Mouse (Mus musculus) layer of hippocampus, adult 9-11 months (tissue): ENCODE results near the gene Mindy3.

Experiments used
- DNase-seq: peaks from one replicate; pipeline ENCODE4 v3.0.0; 2022

Mindy3 gene

GRCm38 (mm10) chr2:12300449-12301228 is 118.6 kb downstream of the Mindy3 start:
- DNase-seq, result no peak

GRCm38 (mm10) chr2:12297287-12297686 is 122.0 kb downstream of the Mindy3 start:
- no peak for DNase-seq
